Mouse (Mus musculus): ENCODE measurements around the gene Gfi1b. TPM values are rescaled to one million over a fixed set of nuclear protein-coding genes. Genes with fewer than 3 reads are reported as not detected.

Gfi1b gene
- polyA plus RNA-seq, 1 experiment from 2014 or later, result not detected

DNA sequence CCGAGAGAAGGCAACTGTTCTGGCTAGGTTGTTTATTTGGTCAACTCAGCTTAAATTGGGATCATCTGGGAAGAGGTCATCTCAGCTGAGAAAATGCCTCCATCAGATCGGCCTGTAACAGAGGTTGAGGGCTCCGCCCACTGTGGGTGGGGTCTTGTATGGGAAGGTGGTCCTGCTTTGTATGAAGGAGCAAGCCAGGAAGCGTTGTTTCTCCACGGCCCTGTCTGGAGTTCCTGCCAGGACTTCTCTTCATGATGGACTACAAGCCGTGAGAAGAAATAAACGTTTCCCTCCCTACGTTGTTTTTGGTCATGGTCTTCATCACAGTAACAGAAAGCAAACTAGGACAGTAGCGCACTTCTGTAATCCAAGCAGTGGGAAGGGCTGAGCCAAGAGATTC, 17.1 kb upstream of the Gfi1b start:
- Histone ChIP-seq H3K4me1 (peaks cover 27% of the 10 kb centered on the region), H3K9ac (replicated peaks) (no peak overlapping the region), H3K4me2 (peak overlapping the region; percentile 22; the same call in 1 of the 2 replicates), H3K27me3 (replicated peaks) (0 out of 2 replicates have a peak, but pooled peaks cover 5% of the 10 kb centered on the region), H3K4me3 (replicated peaks) (no peak overlapping the region), H3K36me3 (no peaks in the 10 kb centered on the region), H3K9me3 (replicated peaks) (no peaks in the 10 kb centered on the region), H3K27ac (replicated peaks) (no peak overlapping the region)
- WGBS, result 7% methylated on average over 9 of the region's 9 CpGs
- no peak for ATAC-seq (ENCODE audit: low FRiP score)

GRCm38 (mm10) chr2:28638352-28638751, 16.6 kb upstream of the Gfi1b start:
- 16% methylated on average over 9 of the region's 9 CpGs for WGBS
- Histone ChIP-seq H3K9me3 (replicated peaks) (no peaks in the 10 kb centered on the region), H3K4me3 (replicated peaks) (no peak overlapping the region), H3K27me3 (replicated peaks) (0 out of 2 replicates have a peak, but pooled peaks cover 5% of the 10 kb centered on the region), H3K4me1 (peaks cover 27% of the 10 kb centered on the region), H3K4me2 (peak overlapping the region; percentile 22; the same call in 1 of the 2 replicates), H3K36me3 (no peaks in the 10 kb centered on the region), H3K27ac (replicated peaks) (no peak overlapping the region), H3K9ac (replicated peaks) (no peak overlapping the region)
- no peak for ATAC-seq (ENCODE audit: low FRiP score)

GRCm38 (mm10) chr2:28637106-28637845, 15.5 kb upstream of the Gfi1b start:
- no peak overlapping the region for H3K4me3 ChIP-seq (replicated peaks)
- no peak for ATAC-seq (ENCODE audit: low FRiP score)
- no peak overlapping the region for H3K27ac ChIP-seq (replicated peaks)
- no peak overlapping the region for H3K9ac ChIP-seq (replicated peaks)
- 86% methylated on average over 9 of the region's 9 CpGs for WGBS
- H3K9me3 ChIP-seq (replicated peaks), result no peaks in the 10 kb centered on the region
- peaks cover 17% of the 10 kb centered on the region for H3K4me1 ChIP-seq
- no peaks in the 10 kb centered on the region for H3K36me3 ChIP-seq
- H3K27me3 ChIP-seq (replicated peaks), result 0 out of 2 replicates have a peak, but pooled peaks cover 5% of the 10 kb centered on the region
- H3K4me2 ChIP-seq, result no peak overlapping the region

DNA sequence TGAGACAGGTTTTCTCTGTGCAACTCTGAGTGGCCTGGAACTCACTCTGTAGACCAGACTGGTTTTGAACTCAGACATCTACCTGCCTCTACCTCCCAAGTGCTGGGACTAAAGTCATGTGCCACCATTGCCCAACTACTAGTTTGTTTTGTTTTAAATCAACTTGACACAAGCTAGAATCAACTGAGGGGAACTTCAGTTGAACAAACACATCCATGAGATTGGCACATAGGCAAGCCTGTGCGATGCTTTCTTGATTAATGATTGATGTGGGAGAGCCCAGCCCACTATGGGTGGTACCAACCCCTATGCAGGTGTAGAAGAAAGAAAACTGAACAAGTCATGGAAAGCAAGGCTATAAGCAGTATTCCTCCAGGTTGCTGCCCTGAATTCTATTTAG, 13.4 kb upstream of the Gfi1b start:
- 0 out of 2 replicates have a peak, but pooled peaks cover 5% of the 10 kb centered on the region for H3K27me3 ChIP-seq (replicated peaks)
- H3K27ac ChIP-seq (replicated peaks), result no peak overlapping the region
- H3K9ac ChIP-seq (replicated peaks), result no peak overlapping the region
- ATAC-seq (ENCODE audit: low FRiP score), result no peak
- peaks cover 7% of the 10 kb centered on the region; the same call in 1 of the 2 replicates for H3K4me1 ChIP-seq
- H3K9me3 ChIP-seq (replicated peaks), result no peaks in the 10 kb centered on the region
- no peak overlapping the region for H3K4me2 ChIP-seq
- 80% methylated on average over 1 of the region's 1 CpGs for WGBS
- no peaks in the 10 kb centered on the region for H3K36me3 ChIP-seq
- H3K4me3 ChIP-seq (replicated peaks), result no peak overlapping the region

DNA sequence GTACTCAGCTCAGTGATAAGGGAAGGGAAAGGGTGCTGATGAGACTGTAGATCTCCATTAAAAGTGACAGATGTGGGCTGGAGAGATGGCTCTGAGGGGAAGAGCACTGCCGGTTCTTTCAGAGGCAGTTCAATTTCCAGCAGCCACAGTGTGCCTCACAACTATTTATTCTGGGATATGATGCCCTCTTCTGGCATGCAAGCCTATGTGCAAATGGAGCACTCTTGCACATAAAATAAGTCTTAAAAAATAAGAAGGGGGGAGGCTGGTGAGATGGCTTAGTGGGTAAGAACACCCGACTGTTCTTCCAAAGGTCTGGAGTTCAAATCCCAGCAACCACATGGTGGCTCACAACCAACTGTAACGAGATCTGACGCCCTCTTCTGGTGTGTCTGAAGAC, 11.4 kb upstream of the Gfi1b start:
- Histone ChIP-seq H3K4me3 (replicated peaks) (no peak overlapping the region), H3K27ac (replicated peaks) (no peak overlapping the region), H3K27me3 (replicated peaks) (0 out of 2 replicates have a peak, but pooled peaks cover 5% of the 10 kb centered on the region), H3K4me1 (peaks cover 13% of the 10 kb centered on the region; the same call in 1 of the 2 replicates), H3K9me3 (replicated peaks) (no peaks in the 10 kb centered on the region), H3K9ac (replicated peaks) (no peak overlapping the region), H3K4me2 (no peak overlapping the region), H3K36me3 (no peaks in the 10 kb centered on the region)
- WGBS, result 57% methylated on average over 4 of the region's 4 CpGs
- ATAC-seq (ENCODE audit: low FRiP score), result no peak

- WGBS, result 68% methylated on average over 1 of the region's 1 CpGs
- ATAC-seq (ENCODE audit: low FRiP score), result no peak
These were observed 10.8 kb upstream of the Gfi1b start for GRCm38 (mm10) chr2:28632626-28633025.

GRCm38 (mm10) chr2:28629911-28630381, 8.2 kb upstream of the Gfi1b start:
- Histone ChIP-seq H3K9ac (replicated peaks) (no peak overlapping the region), H3K27me3 (replicated peaks) (no peaks in the 10 kb centered on the region), H3K4me2 (no peak overlapping the region), H3K4me3 (replicated peaks) (no peak overlapping the region), H3K36me3 (no peaks in the 10 kb centered on the region), H3K27ac (replicated peaks) (no peak overlapping the region), H3K9me3 (replicated peaks) (no peaks in the 10 kb centered on the region), H3K4me1 (peaks cover 11% of the 10 kb centered on the region; the same call in 1 of the 2 replicates)
- 17% methylated on average over 4 of the region's 4 CpGs for WGBS
- ATAC-seq (ENCODE audit: low FRiP score), result no peak

More at GRCm38 (mm10) chr2:28632626-28633025, 10.8 kb upstream of the Gfi1b start:
- H3K27ac ChIP-seq (replicated peaks), result no peak overlapping the region
- peaks cover 11% of the 10 kb centered on the region; the same call in 1 of the 2 replicates for H3K4me1 ChIP-seq
- no peak overlapping the region for H3K4me2 ChIP-seq
- no peaks in the 10 kb centered on the region for H3K27me3 ChIP-seq (replicated peaks)
- H3K36me3 ChIP-seq, result no peaks in the 10 kb centered on the region
- no peak overlapping the region for H3K9ac ChIP-seq (replicated peaks)
- no peaks in the 10 kb centered on the region for H3K9me3 ChIP-seq (replicated peaks)
- H3K4me3 ChIP-seq (replicated peaks), result no peak overlapping the region

GRCm38 (mm10) chr2:28628053-28628452, 6.3 kb upstream of the Gfi1b start:
- WGBS, result 75% methylated on average over 2 of the region's 2 CpGs
- no peaks in the 10 kb centered on the region for H3K27me3 ChIP-seq (replicated peaks)
- no peak for ATAC-seq (ENCODE audit: low FRiP score)
- H3K4me1 ChIP-seq, result peaks cover 11% of the 10 kb centered on the region; the same call in 1 of the 2 replicates
- no peaks in the 10 kb centered on the region for H3K36me3 ChIP-seq
- H3K9ac ChIP-seq (replicated peaks), result no peak overlapping the region
- H3K4me3 ChIP-seq (replicated peaks), result no peak overlapping the region
- no peaks in the 10 kb centered on the region for H3K9me3 ChIP-seq (replicated peaks)
- H3K27ac ChIP-seq (replicated peaks), result no peak overlapping the region
- H3K4me2 ChIP-seq, result no peak overlapping the region

DNA sequence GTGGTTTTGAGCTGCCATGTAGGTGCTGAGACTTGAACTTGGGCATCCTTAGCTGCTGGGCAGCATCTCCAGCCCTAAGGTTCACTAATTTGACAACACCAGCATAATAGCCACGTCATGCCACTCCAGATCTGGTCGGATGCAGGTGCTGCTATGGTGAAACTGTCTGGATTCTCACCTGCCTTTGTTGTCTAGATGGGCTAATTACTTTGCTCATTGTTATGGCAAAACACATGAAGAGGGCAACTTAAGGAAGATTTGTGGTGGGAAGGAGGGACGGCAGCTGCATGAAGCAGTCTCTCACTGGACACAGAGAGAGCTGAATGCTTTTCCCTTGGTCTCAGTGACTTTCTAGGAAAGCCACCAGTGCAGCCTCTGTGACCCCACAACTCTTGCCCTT, 4.3 kb upstream of the Gfi1b start:
- Histone ChIP-seq H3K36me3 (no peaks in the 10 kb centered on the region), H3K27me3 (replicated peaks) (peaks cover 15% of the 10 kb centered on the region), H3K9ac (replicated peaks) (no peak overlapping the region), H3K4me1 (peaks cover 16% of the 10 kb centered on the region), H3K27ac (replicated peaks) (no peak overlapping the region), H3K4me3 (replicated peaks) (no peak overlapping the region), H3K9me3 (replicated peaks) (no peaks in the 10 kb centered on the region), H3K4me2 (no peak overlapping the region)
- ATAC-seq (ENCODE audit: low FRiP score), result no peak
- WGBS, result 68% methylated on average over 3 of the region's 3 CpGs

- ATAC-seq (ENCODE audit: low FRiP score), result no peak
- Histone ChIP-seq H3K36me3 (no peaks in the 10 kb centered on the region), H3K9me3 (replicated peaks) (no peaks in the 10 kb centered on the region), H3K4me3 (replicated peaks) (no peak overlapping the region), H3K9ac (replicated peaks) (no peak overlapping the region), H3K4me2 (no peak overlapping the region), H3K27me3 (replicated peaks) (peaks cover 21% of the 10 kb centered on the region), H3K4me1 (peaks cover 12% of the 10 kb centered on the region), H3K27ac (replicated peaks) (no peak overlapping the region)
- WGBS, result 89% methylated on average over 3 of the region's 3 CpGs
These were observed 3.1 kb upstream of the Gfi1b start for GRCm38 (mm10) chr2:28624870-28625269.

DNA sequence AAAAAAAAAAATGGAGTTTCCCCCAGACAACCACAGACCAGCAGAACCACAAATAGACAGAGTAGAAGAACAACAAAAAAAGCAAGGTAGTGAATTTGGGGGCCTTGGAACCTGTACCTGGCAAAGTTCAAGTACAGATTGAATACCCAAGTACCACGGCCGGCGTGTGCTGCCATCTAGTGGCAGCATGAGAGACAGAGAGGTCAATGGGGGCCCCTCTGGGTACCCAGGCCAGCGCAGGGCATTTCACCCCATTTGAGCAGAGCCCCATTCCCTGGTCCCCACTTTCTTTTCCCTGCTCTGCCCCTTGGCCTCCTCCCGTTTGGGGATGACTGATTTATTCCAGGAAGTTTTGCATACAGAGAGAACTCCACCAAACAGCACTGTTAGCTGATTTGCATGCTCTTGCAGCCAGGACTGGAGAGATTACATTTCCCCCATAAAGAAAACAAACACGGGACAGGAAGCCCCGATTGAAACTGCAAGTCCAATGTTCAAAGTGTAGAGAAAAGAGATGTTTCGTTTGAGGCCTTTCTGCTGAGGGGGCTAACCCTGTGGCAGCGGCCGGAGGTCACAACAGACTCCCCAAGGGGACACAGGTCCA, 841 bp upstream of the Gfi1b start:
- H3K9ac ChIP-seq (replicated peaks), result no peak overlapping the region
- no peaks in the 10 kb centered on the region for H3K36me3 ChIP-seq
- peaks cover 21% of the 10 kb centered on the region for H3K27me3 ChIP-seq (replicated peaks)
- H3K27ac ChIP-seq (replicated peaks), result no peak overlapping the region
- H3K4me1 ChIP-seq, result peaks cover 4% of the 10 kb centered on the region; the same call in 1 of the 2 replicates
- no peak overlapping the region for H3K4me2 ChIP-seq
- ATAC-seq (ENCODE audit: low FRiP score), result no peak
- H3K9me3 ChIP-seq (replicated peaks), result no peaks in the 10 kb centered on the region
- H3K4me3 ChIP-seq (replicated peaks), result no peak overlapping the region
- WGBS, result 23% methylated on average over 10 of the region's 10 CpGs

DNA sequence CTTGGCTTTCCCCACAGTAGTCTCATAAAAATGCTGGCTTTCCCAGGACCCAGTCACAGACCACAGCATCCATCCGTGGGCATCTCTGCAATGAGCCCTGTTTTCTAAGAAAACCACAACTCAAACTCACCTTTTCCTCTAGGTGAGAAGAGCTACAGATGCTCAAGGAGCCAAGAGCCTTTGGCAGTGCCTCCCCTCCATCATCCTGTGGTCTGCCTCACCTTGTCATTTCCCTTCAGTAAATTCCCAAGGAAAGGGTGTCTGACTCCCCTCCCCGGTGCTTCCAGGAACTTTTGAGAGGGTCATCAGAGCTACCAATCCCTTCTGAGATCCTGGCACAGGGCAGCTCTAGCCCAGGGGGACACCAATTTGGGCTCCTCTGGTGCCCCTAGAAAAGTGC, 671 bp downstream of the Gfi1b start:
- Histone ChIP-seq H3K9ac (replicated peaks) (no peak overlapping the region), H3K36me3 (no peaks in the 10 kb centered on the region), H3K4me3 (replicated peaks) (no peak overlapping the region), H3K4me2 (no peak overlapping the region), H3K4me1 (peaks cover 4% of the 10 kb centered on the region; the same call in 1 of the 2 replicates), H3K27ac (replicated peaks) (no peak overlapping the region), H3K27me3 (replicated peaks) (peaks cover 21% of the 10 kb centered on the region), H3K9me3 (replicated peaks) (no peaks in the 10 kb centered on the region)
- WGBS, result 26% methylated on average over 2 of the region's 2 CpGs
- no peak for ATAC-seq (ENCODE audit: low FRiP score)
